Mouse (Mus musculus) gastrocnemius, adult 2 months (tissue): ENCODE results near the gene Filip1l. TPM values are rescaled to one million over a fixed set of nuclear protein-coding genes. Genes with fewer than 3 reads are reported as not detected.

Experiments used
- DNase-seq: peaks from one replicate; pipeline ENCODE4 v3.0.0; 2022
- H3K27ac ChIP-seq: fragments of 200-600 bp; 2 replicates; pipeline ENCODE4 v1.8.1; 2022; ENCODE audit warnings: mild to moderate bottlenecking
- H3K4me3 ChIP-seq: fragments of 200-600 bp; 2 replicates; pipeline ENCODE4 v1.8.1; 2022; ENCODE audit warnings: mild to moderate bottlenecking, moderate library complexity
- CTCF ChIP-seq: fragments of 200-600 bp; IDR thresholded peaks from 2 replicates; pipeline ENCODE4 v1.8.1; 2022; ENCODE audit warnings: antibody characterized with exemption, mild to moderate bottlenecking, moderate library complexity
- intact Hi-C: fragments of 180-260 bp; cut with DNase I; formaldehyde crosslinking; loops from one replicate; pipeline ENCODE4 v1.15.1; 2025
- total RNA-seq, 2 experiments: library from RNA; stranded (reverse); gene quantifications; 2 replicates each; pipeline ENCODE4 v1.2.3; 2021

Gene Filip1l
- total RNA-seq, 2 experiments from 2014 or later: 37.5 to 67.0 TPM

- intact Hi-C loops: no loop called here
- Histone ChIP-seq H3K4me3 (no peak overlapping the region), H3K27ac (no peak overlapping the region)
- DNase-seq: no peak
- TF ChIP-seq CTCF: no peak
These were observed 78.4 kb downstream of the Filip1l start for GRCm38 (mm10) chr16:57431294-57431693.

GRCm38 (mm10) chr16:57433173-57433572 is 80.3 kb downstream of the Filip1l start:
- Histone ChIP-seq H3K27ac (no peak overlapping the region), H3K4me3 (no peak overlapping the region)
- DNase-seq: no peak
- intact Hi-C loops: no loop called here
- TF ChIP-seq CTCF: no peak

- no peak for TF ChIP-seq CTCF
- intact Hi-C loops: no loop called here
- Histone ChIP-seq H3K27ac (no peak overlapping the region), H3K4me3 (no peak overlapping the region)
- DNase-seq: no peak
These were observed 80.8 kb downstream of the Filip1l start for GRCm38 (mm10) chr16:57433671-57434070.

GRCm38 (mm10) chr16:57434640-57435039 is 81.7 kb downstream of the Filip1l start:
- Histone ChIP-seq H3K27ac (peak overlapping the region; percentile 31; the same call in 1 of the 2 replicates), H3K4me3 (no peak overlapping the region)
- DNase-seq: no peak
- no peak for TF ChIP-seq CTCF
- intact Hi-C loops: no loop called here

GRCm38 (mm10) chr16:57437523-57438287 is 84.8 kb downstream of the Filip1l start:
- peak overlapping the region; percentile 49 for H3K27ac ChIP-seq

GRCm38 (mm10) chr16:57438288-57438685 is 85.4 kb downstream of the Filip1l start:
- intact Hi-C loops: no loop called here
- Histone ChIP-seq H3K4me3 (no peak overlapping the region), H3K27ac (peak overlapping the region; percentile 41)
- DNase-seq: no peak
- TF ChIP-seq CTCF: no peak

More at GRCm38 (mm10) chr16:57437523-57438287, 84.8 kb downstream of the Filip1l start:
- no peak for DNase-seq
- intact Hi-C loops: no loop called here
- no peak for TF ChIP-seq CTCF
- no peak overlapping the region for H3K4me3 ChIP-seq

- intact Hi-C loops: no loop called here
- Histone ChIP-seq H3K27ac (peak overlapping the region; percentile 41; the same call in 1 of the 2 replicates), H3K4me3 (no peak overlapping the region)
- no peak for DNase-seq
- no peak for TF ChIP-seq CTCF
These were observed 86.3 kb downstream of the Filip1l start for GRCm38 (mm10) chr16:57439206-57439605.

GRCm38 (mm10) chr16:57440706-57441437 is 88.0 kb downstream of the Filip1l start:
- no peak overlapping the region for H3K27ac ChIP-seq
- TF ChIP-seq CTCF: no peak
- no peak for DNase-seq
- no peak overlapping the region for H3K4me3 ChIP-seq
- intact Hi-C loops: no loop called here

- peak overlapping the region; percentile 48; the same call in 1 of the 2 replicates for H3K27ac ChIP-seq
- H3K4me3 ChIP-seq: no peak overlapping the region
- no peak for DNase-seq
- intact Hi-C loops: no loop called here
- TF ChIP-seq CTCF: no peak
These were observed 92.5 kb downstream of the Filip1l start for GRCm38 (mm10) chr16:57445096-57446094.

GRCm38 (mm10) chr16:57453009-57453408 is 100.1 kb downstream of the Filip1l start:
- no peak overlapping the region; the same call in 1 of the 2 replicates for H3K27ac ChIP-seq
- intact Hi-C loops: no loop called here
- no peak for DNase-seq
- TF ChIP-seq CTCF: no peak
- no peak overlapping the region for H3K4me3 ChIP-seq

GRCm38 (mm10) chr16:57454106-57454763 is 101.3 kb downstream of the Filip1l start:
- no peak for DNase-seq
- Histone ChIP-seq H3K27ac (no peak overlapping the region), H3K4me3 (no peak overlapping the region)
- intact Hi-C loops: no loop called here
- no peak for TF ChIP-seq CTCF

GRCm38 (mm10) chr16:57455573-57455972 is 102.7 kb downstream of the Filip1l start:
- DNase-seq: no peak
- Histone ChIP-seq H3K27ac (peak overlapping the region; percentile 8; the same call in 1 of the 2 replicates), H3K4me3 (no peak overlapping the region)
- no peak for TF ChIP-seq CTCF
- intact Hi-C loops: no loop called here
